Mouse (Mus musculus) heart, postnatal 14 days (tissue): ENCODE data around the gene Alkbh1. TPM values are rescaled to one million over a fixed set of nuclear protein-coding genes. Genes with fewer than 3 reads are reported as not detected.
"Not testable (repeated sequence)": the region's sequence is repeated elsewhere in the genome, so short reads cannot be mapped to it uniquely, and the experiment has no call there.

Experiments
- DNase-seq, 2 experiments: peaks; one replicate each; pipeline ENCODE4 v3.0.0; 2021 to 2022
- intact Hi-C: fragments of 180-260 bp; cut with DNase I; formaldehyde crosslinking; loops from one replicate; pipeline ENCODE4 v1.15.1; 2025
- long read RNA-seq, 2 experiments: library from polyadenylated mRNA; stranded (forward); transcript quantifications; one replicate each; pipeline ENCODE4 v2.0.0; 2021
- total RNA-seq, 2 experiments: library from RNA; stranded (reverse); gene quantifications; 2 replicates each; pipeline ENCODE4 v1.2.3; 2021

Alkbh1 gene
- 10 to 100 TPM; 11.2 to 12.9 TPM for total RNA-seq
- long read RNA-seq, experiment 1, transcript Alkbh1-209 (6 exons, 3,857 nt), result major isoform, 16 of 30 reads
- long read RNA-seq, experiment 1, transcript Alkbh1-208 (6 exons, 1,883 nt), result minor isoform, 5 of 30 reads
- long read RNA-seq, experiment 1, partial matches to known transcripts, result 0 of 30 reads
- long read RNA-seq, experiment 1, other reads (novel, unspliced or antisense), result 6 of 30 reads
- long read RNA-seq, experiment 2, transcript Alkbh1-209 (6 exons, 3,857 nt), result major isoform, 11 of 18 reads
- long read RNA-seq, experiment 2, partial matches to known transcripts, result 0 of 18 reads
- long read RNA-seq, experiment 2, other reads (novel, unspliced or antisense), result 5 of 18 reads

GRCm38 (mm10) chr12:87443700-87444122 is at the start of gene Alkbh1, which contains the start of gene Slirp:
Gene Alkbh1 (minus strand): TSS chr12:87444017.
Gene Slirp (plus strand): TSS chr12:87443896.
- peak; percentile 86 to 91 for DNase-seq
- intact Hi-C loops, result no loop called here

DNA sequence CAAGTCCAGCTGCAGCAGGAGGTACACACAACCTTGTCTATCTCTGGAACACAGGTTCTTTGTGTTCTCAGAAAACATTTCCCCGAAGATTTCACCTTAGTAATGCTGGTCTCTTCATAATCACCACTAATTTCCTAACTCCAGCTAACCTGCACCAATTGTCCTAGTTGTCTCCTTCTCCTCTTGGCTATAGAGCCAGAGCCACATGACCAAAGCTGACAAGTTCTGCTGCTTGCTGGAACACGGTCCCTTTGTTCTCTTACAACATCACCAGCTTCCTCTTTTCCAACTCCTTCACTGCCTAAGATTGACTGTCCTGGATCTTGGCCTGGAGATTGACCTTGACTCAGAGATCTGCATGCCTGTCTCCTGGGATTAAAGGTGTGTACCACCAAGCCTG is 44.9 kb upstream of the Alkbh1 start:
- DNase-seq, intact Hi-C loops: not testable (repeated sequence)

- DNase-seq, intact Hi-C loops: not testable (repeated sequence)
Measured at GRCm38 (mm10) chr12:87482482-87482881, 38.7 kb upstream of the Alkbh1 start.

- DNase-seq, result no peak
- intact Hi-C loops, result loop anchor here (5.0 kb wide), 1 partner anchor 1168 kb away; no protein-coding TSS in a partner anchor
Measured at GRCm38 (mm10) chr12:87474756-87475155, 30.9 kb upstream of the Alkbh1 start.

GRCm38 (mm10) chr12:87471964-87472786 is 28.4 kb upstream of the Alkbh1 start, which contains the start of gene Snw1:
Gene Snw1 (minus strand): TSS chr12:87472274.
- intact Hi-C loops, result no loop called here

GRCm38 (mm10) chr12:87471421-87471963 is 27.7 kb upstream of the Alkbh1 start:
- intact Hi-C loops, result no loop called here
- DNase-seq, result no peak

More at GRCm38 (mm10) chr12:87471964-87472786, 28.4 kb upstream of the Alkbh1 start, which contains the start of gene Snw1:
- DNase-seq, result peak; percentile 95

DNA sequence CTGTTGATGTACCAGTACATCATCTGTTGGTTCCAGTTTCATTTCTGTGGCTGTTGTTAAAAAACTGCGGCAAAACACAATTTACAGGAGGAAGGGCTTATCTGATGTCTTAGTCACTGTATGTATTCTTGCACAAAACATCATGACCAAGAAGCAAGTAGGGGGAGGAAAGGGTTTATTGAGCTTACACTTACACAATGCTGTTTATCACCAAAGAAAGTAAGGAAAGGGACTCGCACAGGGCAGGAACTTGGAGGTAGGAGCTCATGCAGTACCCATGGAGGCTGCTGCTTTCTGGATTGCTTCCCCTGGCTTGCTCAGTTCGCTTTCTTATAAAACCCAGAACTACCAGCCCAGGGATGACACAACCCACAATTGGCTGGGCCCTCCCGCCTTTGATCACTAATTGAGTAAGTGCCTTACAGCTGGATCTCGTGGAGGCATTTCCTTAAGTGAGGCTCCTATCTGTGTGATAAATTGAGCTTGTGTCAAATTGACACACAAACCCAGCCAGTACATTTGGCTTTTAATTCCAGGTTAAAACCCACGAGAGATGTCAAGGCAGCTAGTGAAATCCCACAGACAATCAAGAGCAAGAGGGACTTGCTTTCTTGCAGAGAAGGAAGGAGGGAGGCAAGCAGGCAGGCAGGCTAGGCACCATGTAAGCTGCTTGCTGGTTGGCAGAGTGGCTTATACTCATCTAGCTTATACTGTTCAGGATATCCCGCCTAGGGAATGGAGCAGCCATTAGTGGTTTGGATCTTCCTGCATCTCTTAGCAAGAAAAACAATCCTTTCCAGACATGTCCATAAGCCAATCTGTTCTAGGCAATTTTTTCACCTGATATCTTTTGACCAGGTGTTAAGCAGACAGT is 26.7 kb upstream of the Alkbh1 start:
- intact Hi-C loops, result no loop called here
- DNase-seq, result no peak

DNA sequence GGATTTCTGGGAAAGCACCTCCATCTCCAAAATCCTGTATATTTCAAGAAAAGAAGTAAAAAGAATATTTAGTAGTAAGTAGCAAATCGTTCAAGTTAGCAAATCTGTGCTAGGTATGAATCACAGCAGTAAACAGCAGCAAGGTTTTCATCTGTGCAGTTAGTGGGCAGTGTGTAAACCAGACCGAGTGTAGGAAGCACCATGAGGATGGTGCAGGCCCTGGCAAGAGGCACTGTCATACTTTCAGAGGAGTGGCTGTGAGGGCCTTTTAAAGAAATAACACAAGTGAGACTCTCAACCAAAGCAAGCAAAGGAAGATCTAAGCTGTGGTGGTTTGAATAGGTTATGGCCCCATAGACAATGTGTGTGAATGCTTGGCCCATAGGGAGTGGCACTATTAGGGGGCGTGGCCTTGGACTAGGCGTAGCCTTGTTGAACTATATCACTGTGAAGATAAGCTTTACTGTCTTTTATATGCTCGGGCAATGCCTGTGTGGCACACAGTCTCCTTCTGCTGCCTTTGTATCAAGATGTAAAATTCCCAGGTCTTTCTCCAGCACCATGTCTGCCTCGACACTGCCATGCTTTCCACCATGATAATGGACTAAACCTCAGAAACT is 21.0 kb upstream of the Alkbh1 start:
- no peak for DNase-seq
- intact Hi-C loops, result no loop called here

DNA sequence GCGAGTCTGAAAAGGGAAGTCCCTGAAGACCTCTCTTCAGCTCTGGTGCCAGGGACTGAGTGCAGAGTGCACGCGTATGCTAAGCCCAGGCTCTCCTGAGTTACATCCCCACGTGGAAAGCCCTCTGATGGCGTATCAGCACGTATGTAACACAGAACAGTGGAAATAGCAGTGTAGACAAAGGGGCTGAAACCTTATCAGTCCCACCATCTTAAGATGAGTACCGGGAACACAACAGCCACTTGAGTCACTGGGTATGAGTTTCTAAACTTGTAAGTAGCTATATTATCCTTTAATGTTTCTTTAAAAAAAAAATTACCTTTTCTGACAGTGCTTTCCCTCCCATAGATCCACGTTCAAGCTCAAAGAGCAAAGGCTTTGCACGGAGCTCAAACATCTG is 5.6 kb upstream of the Alkbh1 start:
- DNase-seq, result no peak
- intact Hi-C loops, result no loop called here

GRCm38 (mm10) chr12:87444211-87444610 is 394 bp upstream of the Alkbh1 start:
- intact Hi-C loops, result no loop called here
- no peak for DNase-seq

GRCm38 (mm10) chr12:87443115-87443699 is 610 bp downstream of the Alkbh1 start:
- intact Hi-C loops, result no loop called here
- DNase-seq, result no peak

- intact Hi-C loops, result no loop called here
- no peak for DNase-seq
Measured at GRCm38 (mm10) chr12:87442177-87443114, 1.4 kb downstream of the Alkbh1 start.

DNA sequence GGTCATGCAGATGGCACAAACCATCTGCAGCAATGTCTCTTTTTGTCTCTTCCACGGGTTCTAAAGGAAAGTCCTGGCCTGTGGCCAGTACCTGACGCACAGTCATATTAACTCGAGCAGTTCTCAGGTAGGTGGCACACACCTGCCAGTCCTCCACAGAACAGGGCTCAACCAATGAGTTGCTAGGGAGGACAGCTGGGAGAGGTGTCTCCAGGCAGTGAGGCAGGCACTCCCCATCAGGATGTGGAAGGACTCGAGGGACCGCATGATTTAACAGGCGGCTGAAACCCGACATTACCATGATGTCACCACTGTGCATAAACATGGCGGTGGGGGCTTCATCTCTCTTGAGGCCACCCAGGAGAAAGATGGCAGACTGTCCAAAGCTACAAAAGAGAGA is 14.9 kb downstream of the Alkbh1 start:
- DNase-seq, result no peak
- intact Hi-C loops, result no loop called here

DNA sequence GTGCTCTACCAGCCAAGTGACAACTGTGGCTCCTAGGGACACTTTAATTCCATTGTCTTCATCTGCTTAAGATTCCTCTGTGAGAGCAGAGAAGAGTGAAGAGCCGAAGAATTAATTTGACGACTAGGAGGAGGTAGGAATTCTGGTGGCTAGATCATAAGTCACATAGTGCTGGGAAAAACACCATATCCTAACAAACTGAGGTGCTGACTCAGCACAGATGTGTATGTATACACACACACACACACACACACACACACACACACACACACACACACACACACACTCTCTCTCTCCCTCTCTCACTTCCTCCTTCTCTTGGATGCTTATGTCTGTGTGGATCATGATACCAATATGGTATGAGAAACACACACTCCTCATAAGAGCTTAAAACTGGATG is 15.5 kb downstream of the Alkbh1 start:
- intact Hi-C loops, result no loop called here
- no peak for DNase-seq

DNA sequence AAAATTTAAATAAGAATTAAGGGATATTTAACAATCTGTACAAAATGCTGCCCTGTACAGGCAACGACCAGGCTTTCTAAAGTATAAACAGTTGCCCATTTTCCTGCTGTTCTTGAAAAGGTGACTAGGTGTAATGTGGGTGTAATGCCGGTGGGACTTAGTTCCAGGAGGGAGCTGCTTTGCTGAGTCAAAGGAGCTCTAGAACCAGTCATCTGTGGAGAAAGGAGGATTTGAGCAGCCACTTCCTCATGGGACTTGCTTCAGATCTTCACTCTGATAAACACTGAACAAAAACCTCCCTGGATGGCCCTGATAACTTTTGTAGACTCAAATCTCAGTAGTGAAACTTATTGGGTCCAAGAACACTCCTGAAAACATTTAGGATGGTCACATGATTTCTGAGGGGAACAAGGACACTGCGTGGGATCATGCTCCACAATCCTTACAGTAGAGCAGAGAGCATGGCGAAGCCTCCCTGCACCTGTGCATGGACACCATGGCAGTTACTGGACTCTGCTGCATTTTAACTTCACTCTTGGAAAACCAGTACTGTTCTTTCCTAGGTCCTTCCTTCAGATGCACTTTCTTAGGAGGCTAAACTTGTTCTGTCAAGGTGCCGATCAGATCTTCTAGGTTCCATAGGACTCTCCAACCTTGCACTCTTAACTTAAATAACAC is 17.3 kb downstream of the Alkbh1 start:
- no peak for DNase-seq
- intact Hi-C loops, result no loop called here

- intact Hi-C loops, result no loop called here
- DNase-seq, result no peak
Measured at GRCm38 (mm10) chr12:87424516-87424915, 19.3 kb downstream of the Alkbh1 start.

- intact Hi-C loops, result no loop called here
- DNase-seq, result no peak
Measured at GRCm38 (mm10) chr12:87423700-87424099, 20.1 kb downstream of the Alkbh1 start.
